ENCODE assay signal across 8 mouse cellular contexts in the genomic region with DNA sequence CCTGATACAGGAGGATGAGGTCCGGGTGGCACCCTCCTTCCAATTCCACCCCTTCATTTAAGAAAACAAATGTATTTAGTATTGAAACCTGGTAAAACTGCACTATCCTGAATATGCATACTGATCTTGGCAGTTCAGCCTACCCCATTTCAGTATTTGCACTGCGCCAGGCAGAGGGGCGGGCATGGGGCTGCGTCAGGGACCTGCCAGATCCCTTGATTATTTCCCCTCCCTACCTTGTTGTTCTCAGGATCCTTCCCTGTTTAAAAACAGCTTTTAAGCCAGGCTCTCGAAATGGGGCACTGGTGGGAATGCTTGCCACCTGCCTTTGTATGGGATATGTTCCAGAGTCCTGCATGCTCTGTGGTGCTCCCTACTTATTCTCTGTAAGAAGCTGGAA. TPM values are rescaled to one million over a fixed set of nuclear protein-coding genes. Genes with fewer than 3 reads are reported as not detected.
DNase-seq lines count a peak whose midpoint lies in the region; ATAC-seq and TF ChIP-seq lines count a peak whose summit lies in the region.

No protein-coding gene starts in this region.

- DNase-seq in lung, embryonic 14.5 days = no peak
- no peak for DNase-seq in lung, postnatal 4 days
- no peak for DNase-seq in embryonic facial prominence, embryonic 14.5 days (ENCODE audit: low spot score)
- DNase-seq in limb, embryonic 11.5 days (ENCODE audit: low spot score) = no peak
- no peak for DNase-seq in gastrocnemius, postnatal 10 days
- no peak for DNase-seq in retina, postnatal 1 day
- no peak for DNase-seq in right cerebral cortex, postnatal 36 days (ENCODE audit: low spot score in 2 of 2)

- peak overlapping the region; percentile 92 for H3K4me2 ChIP-seq in lung, embryonic 14.5 days
- H3K4me2 ChIP-seq in embryonic facial prominence, embryonic 14.5 days (ENCODE audit: low read depth, low read length) = peak overlapping the region; percentile 94
- peak overlapping the region; percentile 93 for H3K4me2 ChIP-seq in limb, embryonic 11.5 days (ENCODE audit: low read depth, severe bottlenecking)
- H3K4me2 ChIP-seq in stomach, embryonic 15.5 days = peak overlapping the region; percentile 93

- H3K36me3 ChIP-seq in lung, embryonic 14.5 days (ENCODE audit: insufficient read depth) = no peaks in the 10 kb centered on the region
- no peaks in the 10 kb centered on the region for H3K36me3 ChIP-seq in embryonic facial prominence, embryonic 14.5 days (ENCODE audit: control insufficient read depth, insufficient read depth, low read length)
- no peaks in the 10 kb centered on the region for H3K36me3 ChIP-seq in limb, embryonic 11.5 days (ENCODE audit: control insufficient read depth, insufficient read depth, low read length)
- no peaks in the 10 kb centered on the region for H3K36me3 ChIP-seq in stomach, embryonic 15.5 days

- no peak for ATAC-seq in lung, embryonic 14.5 days (ENCODE audit: insufficient read depth)
- ATAC-seq in embryonic facial prominence, embryonic 14.5 days (ENCODE audit: low read depth) = no peak
- ATAC-seq in limb, embryonic 11.5 days (ENCODE audit: insufficient number of reproducible peaks, low FRiP score, low TSS enrichment, low read depth) = no peak
- ATAC-seq in stomach, embryonic 15.5 days (ENCODE audit: insufficient read depth, low FRiP score, low read depth) = no peak

- 0 out of 2 replicates have a peak, but pooled peaks cover 9% of the 10 kb centered on the region for H3K4me1 ChIP-seq in lung, embryonic 14.5 days (ENCODE audit: insufficient read depth)
- peaks cover 34% of the 10 kb centered on the region for H3K4me1 ChIP-seq in embryonic facial prominence, embryonic 14.5 days (ENCODE audit: control insufficient read depth, insufficient read depth, low read length)
- peaks cover 17% of the 10 kb centered on the region for H3K4me1 ChIP-seq in limb, embryonic 11.5 days (ENCODE audit: control insufficient read depth, insufficient read depth, low read length)
- H3K4me1 ChIP-seq in stomach, embryonic 15.5 days = peaks cover 20% of the 10 kb centered on the region; the same call in 1 of the 2 replicates

- peaks cover 11% of the 10 kb centered on the region; the same call in 1 of the 2 replicates for H3K27me3 ChIP-seq in lung, embryonic 14.5 days (ENCODE audit: insufficient read depth, low read length)
- no peaks in the 10 kb centered on the region for H3K27me3 ChIP-seq in embryonic facial prominence, embryonic 14.5 days (replicated peaks; ENCODE audit: control insufficient read depth, insufficient read depth, low read length)
- H3K27me3 ChIP-seq in limb, embryonic 11.5 days (ENCODE audit: control insufficient read depth, insufficient read depth, low read length) = no peaks in the 10 kb centered on the region
- no peaks in the 10 kb centered on the region for H3K27me3 ChIP-seq in stomach, embryonic 15.5 days (replicated peaks)

- no peak for TF ChIP-seq CTCF in lung, embryonic 14.5 days (IDR thresholded peaks at IDR 0.05; ENCODE audit: low read depth)

- H3K9ac ChIP-seq in lung, embryonic 14.5 days = peak overlapping the region; percentile 58
- H3K9ac ChIP-seq in embryonic facial prominence, embryonic 14.5 days (ENCODE audit: low read depth, low read length) = peak overlapping the region; percentile 81
- peak overlapping the region; percentile 57; the same call in 1 of the 2 replicates for H3K9ac ChIP-seq in limb, embryonic 11.5 days (ENCODE audit: low read length)
- 0 out of 2 replicates have a peak overlapping the region, but pooled peaks have one; percentile 68 for H3K9ac ChIP-seq in stomach, embryonic 15.5 days

- peak overlapping the region; percentile 57 for H3K4me3 ChIP-seq in lung, embryonic 14.5 days (ENCODE audit: low read depth, low read length)
- peak overlapping the region; percentile 82 for H3K4me3 ChIP-seq in embryonic facial prominence, embryonic 14.5 days (ENCODE audit: low read depth, low read length)
- peak overlapping the region; percentile 77 for H3K4me3 ChIP-seq in limb, embryonic 11.5 days (ENCODE audit: low read depth, low read length)
- H3K4me3 ChIP-seq in stomach, embryonic 15.5 days (replicated peaks) = peak overlapping the region; percentile 84

- WGBS in lung, embryonic 14.5 days = 38% methylated on average over 5 of the region's 5 CpGs
- 43% methylated on average over 5 of the region's 5 CpGs for WGBS in embryonic facial prominence, embryonic 14.5 days
- WGBS in limb, embryonic 11.5 days = 32% methylated on average over 5 of the region's 5 CpGs
- WGBS in stomach, embryonic 15.5 days = 28% methylated on average over 5 of the region's 5 CpGs

- H3K27ac ChIP-seq in lung, embryonic 14.5 days (ENCODE audit: low read depth) = no peak overlapping the region
- no peak overlapping the region for H3K27ac ChIP-seq in embryonic facial prominence, embryonic 14.5 days (replicated peaks; ENCODE audit: low read depth, low read length)
- H3K27ac ChIP-seq in limb, embryonic 11.5 days (replicated peaks; ENCODE audit: low read depth, low read length) = no peak overlapping the region
- peak overlapping the region; percentile 81 for H3K27ac ChIP-seq in stomach, embryonic 15.5 days

- no peaks in the 10 kb centered on the region for H3K9me3 ChIP-seq in lung, embryonic 14.5 days (ENCODE audit: low read depth, low read length)
- H3K9me3 ChIP-seq in embryonic facial prominence, embryonic 14.5 days (ENCODE audit: control insufficient read depth, low read length) = no peaks in the 10 kb centered on the region
- no peaks in the 10 kb centered on the region for H3K9me3 ChIP-seq in limb, embryonic 11.5 days (ENCODE audit: control insufficient read depth, low read length)
- no peaks in the 10 kb centered on the region for H3K9me3 ChIP-seq in stomach, embryonic 15.5 days

RNA-seq across cellular contexts. Expression of a gene that starts 1.7 kb away (rescaled TPM):
- 52.1 and 52.4 TPM in 2 replicates for polyA plus RNA-seq in lung, embryonic 14.5 days (2014; fragmentation: Nextera tagmentation; extraction: Ambion mirVana)
- 57.1 and 57.7 TPM in 2 replicates for polyA plus RNA-seq in embryonic facial prominence, embryonic 14.5 days (2014; fragmentation: Nextera tagmentation; extraction: Ambion mirVana)
- 29.5 and 31.1 TPM in 2 replicates for polyA plus RNA-seq in limb, embryonic 11.5 days (2014; fragmentation: Nextera tagmentation; extraction: Ambion mirVana)
- polyA plus RNA-seq in stomach, embryonic 15.5 days (2015; fragmentation: Nextera tagmentation; extraction: Ambion mirVana) = 61.0 and 62.7 TPM in 2 replicates
- 10 to 100 TPM; 13.9 to 14.0 TPM for total RNA-seq in gastrocnemius, postnatal 10 days (2021)
